Mouse (Mus musculus) megakaryocyte progenitor cell, adult 5-6 weeks (primary cell): ENCODE results near the gene Nr2e3. TPM values are rescaled to one million over a fixed set of nuclear protein-coding genes. Genes with fewer than 3 reads are reported as not detected.
"Not testable (repeated sequence)": the region's sequence is repeated elsewhere in the genome, so short reads cannot be mapped to it uniquely, and the experiment has no call there.

Source experiments
- ATAC-seq: replicated peaks from 2 replicates; pipeline ENCODE4 v1.8.0; 2016; ENCODE audit warnings: mild to moderate bottlenecking, moderate TSS enrichment, inconsistent platforms; ENCODE audit not compliant: poor library complexity
- total RNA-seq, 2 experiments: library from RNA; stranded (forward) in 1 of 2; stranded (reverse) in 1 of 2; fragments of 157-497, 149-512 nt in 1 of 2; fragments of 200-1000 nt in 1 of 2; gene quantifications; 2 replicates each; pipeline versions ENCODE4 v1.2.3 to v1.2.4; 2015 to 2017

Gene Nr2e3
- total RNA-seq, 2 experiments from 2014 or later: not detected

DNA sequence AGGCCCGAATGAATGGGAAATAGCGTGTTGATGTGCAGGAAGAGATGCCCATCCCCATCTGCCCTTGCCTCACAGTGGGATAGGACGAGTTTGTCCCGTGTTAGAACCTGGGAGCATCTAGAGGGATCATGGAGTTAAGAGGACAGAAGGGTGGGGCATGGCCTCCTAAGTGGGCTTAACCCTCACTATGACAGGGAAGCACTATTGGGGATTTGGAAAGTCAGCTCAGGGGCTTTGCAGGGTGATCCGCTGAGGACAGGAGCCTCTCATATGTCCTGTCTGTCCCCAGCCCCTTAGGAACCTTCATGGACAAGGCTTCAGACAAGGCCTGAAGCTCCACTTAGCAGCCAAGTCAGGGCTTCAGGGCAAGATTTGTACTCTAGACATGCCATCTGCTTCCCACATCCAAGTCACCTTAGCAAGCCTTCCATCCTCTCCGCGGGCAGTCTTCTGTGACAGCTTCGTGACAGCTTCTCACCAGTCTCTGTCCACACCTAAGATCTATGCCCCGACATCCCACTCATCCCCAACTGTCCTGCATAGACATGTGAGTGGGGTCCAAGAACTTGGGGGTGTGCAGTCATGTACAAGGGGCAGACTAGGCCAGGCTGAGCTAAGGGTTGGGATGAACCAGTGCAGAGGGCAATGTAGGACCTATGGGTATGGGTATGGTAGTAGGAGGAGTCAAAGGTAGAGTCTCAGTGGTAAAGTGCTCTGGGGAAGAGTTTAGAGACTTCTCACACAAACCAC lies 9.3 kb downstream of the Nr2e3 start:
- ATAC-seq: no peak

DNA sequence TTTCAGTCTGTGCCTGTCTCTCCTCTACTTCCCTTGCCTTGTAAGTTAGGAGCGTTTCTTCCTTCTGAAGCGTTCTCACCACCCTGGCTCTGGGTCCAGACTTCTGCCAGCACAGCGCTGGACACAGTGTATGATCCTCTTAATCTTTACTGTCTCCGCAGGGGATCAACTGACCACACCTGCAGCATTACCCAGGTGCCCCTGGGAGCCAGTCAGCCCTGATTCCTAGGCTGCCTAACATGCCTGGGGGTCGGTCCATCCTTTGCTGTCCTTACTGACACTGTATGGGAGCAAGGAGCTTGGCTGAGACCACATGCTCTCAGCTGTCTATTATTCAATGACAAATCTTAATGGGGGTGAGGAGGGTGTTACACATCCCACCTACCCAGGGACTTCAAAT lies 10.5 kb downstream of the Nr2e3 start:
- no peak for ATAC-seq

DNA sequence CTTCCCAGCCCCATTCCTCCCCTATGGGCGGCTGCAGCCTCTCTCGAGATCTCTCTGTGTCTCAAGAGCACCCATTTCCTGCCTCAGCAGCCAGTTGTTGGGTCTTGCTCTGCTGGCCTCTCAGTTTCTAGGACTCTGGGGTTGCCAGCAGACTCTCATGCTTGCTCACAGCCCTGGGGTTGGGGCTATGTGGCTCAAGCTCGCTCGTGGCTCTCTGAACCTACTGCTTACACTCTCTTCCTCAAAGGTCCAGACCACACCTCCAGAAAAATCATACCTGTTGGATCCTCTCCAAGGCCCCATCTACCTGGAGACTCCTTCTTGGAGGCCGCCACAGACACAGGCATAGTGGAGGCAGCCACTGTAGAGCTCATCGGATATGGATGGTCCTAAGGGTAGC lies 10.9 kb downstream of the Nr2e3 start:
- ATAC-seq: no peak

DNA sequence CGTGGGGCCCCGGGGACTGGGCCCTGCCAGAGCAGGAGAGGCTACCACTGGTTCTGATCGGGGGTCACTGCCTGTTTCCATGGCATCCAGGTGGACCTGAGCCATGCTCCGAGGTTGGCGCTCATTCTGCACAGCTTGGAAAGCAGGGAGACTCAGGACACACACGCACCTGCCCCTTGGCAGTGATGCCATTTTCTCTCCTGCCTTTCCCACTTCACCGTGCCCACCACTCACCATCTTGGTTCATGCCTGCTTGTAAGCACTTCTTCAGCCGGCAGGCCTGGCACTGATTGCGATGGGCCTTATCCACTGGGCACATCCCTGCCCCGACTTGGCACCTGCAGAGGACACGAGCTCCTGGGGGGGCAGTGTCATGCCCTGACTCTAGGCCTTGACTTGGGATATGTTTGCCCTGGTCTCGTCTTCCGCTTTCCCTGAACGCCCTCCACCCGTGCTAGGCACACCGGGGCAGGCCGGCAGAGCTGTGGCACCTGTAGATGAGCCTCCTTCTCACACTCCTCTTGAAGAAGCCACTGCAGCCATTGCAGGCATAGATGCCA lies 11.7 kb downstream of the Nr2e3 start:
- no peak for ATAC-seq

DNA sequence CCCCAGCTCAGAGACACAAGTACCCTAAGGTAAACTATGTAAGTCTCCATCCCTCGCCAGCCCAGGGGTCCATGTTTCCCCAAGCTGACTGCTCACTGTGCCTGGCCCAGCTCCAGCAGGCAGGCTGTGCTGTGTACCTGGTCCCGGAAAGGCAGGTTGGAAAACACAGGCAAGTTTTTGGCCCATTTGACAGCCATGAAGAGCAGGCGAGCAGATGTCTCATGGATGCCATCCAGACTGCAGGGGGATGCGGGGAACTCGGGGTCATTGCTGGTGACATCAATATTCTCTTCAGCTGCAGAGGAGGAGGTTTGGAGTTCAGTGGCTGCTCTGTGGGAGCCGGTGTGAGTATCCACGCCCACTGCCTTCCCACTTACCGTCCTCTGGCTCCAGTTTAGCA lies 12.2 kb downstream of the Nr2e3 start:
- ATAC-seq: no peak

DNA sequence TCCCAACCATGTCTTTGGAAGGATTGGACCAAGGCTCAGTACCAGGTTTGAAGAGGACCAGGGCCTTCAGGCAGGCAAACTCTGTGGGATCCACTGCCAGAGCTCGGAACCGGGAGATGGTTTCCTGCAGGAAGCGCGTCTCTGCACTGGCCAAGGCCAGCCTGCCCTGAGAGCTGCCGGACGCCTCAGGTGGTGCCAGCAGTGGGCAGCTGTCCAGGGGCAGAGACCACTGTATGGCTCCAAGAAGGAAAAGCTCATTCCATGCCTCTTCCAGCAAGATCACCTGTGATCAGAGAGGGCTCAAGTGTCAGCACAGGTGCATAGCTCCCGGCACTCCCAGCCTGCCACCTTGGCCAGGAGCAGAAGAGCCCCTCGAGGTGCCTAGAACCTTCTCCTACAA lies 13.2 kb downstream of the Nr2e3 start:
- no peak for ATAC-seq

DNA sequence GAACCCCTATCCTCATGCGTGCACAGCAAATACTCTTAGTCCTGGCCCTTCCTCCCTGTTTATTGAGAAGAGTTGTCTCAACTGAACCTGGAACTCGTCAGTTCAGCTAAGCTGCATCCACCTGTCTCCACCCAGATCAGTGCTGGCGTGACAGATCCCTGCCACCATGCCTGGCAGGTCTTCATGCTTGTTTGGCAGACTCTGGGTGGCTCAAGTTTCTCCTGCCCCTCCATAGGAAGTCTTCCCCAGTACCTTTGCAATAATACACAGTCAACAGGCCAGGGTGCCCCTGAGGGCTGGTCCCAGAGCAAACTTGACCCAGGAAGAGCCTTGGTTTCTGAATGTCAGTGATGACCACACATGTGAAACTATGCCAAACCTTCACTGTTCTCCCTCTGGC lies 15.2 kb downstream of the Nr2e3 start:
- no peak for ATAC-seq

DNA sequence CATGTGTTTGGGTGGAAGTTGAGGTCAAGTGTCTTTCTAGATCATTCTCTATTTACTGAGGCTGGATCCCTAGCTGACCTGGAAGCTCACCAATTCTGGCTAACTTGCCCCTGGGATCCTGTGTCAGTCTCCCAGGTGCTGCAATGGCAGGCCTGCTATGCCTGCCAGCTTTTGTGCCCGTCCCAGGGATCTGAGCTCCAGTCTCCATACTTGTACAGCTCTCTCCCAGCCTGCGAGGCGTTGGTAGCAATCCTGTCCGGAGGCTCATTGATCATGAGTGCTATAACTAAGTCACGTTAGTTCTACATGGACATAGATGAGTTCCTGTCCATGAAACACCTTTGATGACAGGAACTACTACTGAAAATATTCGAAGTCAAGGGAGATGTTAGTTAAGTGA lies 16.6 kb downstream of the Nr2e3 start:
- ATAC-seq: no peak

DNA sequence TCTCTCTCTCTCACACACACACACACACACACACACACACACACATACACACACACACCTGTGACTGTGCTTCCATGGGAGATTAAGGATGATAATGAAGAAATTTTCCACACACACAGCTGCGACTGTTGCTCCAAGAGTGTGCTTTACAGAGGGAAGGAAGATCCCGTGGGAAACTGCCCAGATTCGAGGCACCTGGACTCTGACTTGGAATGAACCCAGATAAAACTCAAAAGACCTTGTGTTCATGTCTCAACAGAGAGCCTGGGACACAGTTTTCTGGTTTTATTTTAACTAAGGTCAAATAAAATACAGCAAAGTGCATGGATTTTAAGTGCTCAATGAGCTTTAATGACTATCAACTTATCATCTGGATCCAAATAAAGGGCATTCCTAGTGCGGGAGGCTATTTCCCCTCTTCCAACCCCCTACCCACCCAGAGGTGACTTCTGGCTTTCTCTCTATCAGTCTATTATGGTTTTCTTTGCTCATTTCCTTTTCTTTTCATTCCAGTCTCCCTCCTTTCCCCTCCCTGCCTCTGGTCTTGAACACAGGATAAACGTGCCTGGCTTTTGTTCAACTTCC lies 17.9 kb downstream of the Nr2e3 start:
- ATAC-seq: no peak

DNA sequence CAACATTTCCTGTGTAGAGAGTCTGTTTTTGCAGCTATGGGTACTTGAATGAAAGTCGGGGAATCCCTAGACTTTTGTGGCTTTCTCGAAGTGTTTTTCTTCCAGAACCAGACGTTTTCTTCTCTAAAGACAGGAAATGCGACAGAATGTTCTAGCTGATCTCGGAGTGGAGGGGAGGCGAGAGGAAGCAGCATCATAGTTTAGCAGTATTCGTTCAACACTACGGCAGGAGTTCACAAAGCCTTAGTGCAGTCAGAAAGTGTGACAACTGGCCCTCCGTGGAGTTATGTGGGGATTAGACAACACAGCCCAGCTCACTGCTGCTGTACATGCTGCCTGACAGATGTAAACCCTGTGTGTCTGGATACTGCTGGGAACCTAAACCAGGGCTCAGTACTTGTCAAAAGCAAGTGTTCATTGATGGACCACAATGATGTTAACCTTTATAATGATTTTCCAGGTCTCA lies 18.5 kb downstream of the Nr2e3 start:
- ATAC-seq: no peak

DNA sequence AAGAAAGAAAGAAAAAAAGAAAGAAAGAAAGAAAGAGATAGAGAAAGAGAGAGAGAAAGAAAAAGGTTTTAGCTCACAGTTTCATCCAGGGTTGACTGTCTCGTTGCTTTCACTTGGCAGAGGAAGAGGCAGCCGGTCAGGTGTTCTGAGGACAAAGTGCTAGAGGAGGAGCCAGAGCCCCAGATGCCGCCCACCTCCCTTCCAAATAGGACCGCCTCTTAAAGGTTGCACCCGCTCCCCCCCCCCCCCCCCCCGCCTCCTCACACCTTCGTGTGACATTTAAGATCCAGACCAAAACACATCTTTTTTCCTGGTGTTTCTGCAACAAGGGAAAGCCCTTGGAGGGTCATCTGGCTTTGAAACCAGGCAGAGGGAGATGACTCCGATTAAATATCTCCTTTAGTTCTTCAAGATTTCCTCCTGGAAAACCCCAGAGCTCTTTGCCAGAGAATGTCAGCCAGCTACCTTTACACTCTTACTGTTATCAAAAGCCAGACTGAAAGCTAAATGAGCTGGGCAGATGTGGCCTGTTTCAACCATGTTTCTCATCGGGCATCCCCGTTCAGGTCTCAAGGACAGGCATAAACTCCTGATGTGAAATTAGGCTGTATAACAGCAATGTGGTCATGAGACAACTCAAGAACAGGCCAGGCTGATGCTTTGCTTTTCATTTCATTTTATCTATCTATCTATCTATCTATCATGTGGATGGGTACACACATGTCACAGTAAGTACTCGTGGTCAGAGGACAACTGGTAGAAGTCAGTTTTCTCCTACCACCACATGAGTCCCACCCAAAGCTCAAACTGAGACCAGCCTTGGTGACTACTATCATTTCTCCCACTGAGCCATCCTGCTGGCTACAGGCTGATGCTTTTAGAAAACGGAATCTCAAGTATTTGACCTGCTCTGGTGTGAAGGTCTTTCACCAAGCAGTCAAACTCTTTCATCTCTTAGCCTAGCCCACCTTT lies 19.3 kb downstream of the Nr2e3 start:
- no peak for ATAC-seq

DNA sequence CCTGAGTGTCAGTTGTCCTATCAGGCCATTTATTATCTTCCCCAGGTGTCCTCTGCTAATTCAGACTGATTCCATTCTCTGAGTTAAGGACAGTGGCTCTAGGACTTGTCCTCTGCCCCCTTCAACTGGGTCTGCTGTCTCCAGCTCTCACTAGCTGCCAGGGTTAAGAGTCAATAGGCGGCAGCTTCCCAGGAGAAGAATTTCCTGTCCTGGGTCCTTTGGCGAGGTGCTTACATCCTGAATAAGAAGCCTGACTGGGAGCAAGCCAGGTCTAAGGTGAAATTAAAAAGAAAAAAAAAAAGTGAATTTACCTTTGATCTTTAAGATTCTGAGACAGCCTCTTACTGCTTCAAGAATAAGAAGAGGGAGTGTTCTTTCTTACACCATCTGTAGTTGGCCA lies 20.8 kb downstream of the Nr2e3 start:
- no peak for ATAC-seq

DNA sequence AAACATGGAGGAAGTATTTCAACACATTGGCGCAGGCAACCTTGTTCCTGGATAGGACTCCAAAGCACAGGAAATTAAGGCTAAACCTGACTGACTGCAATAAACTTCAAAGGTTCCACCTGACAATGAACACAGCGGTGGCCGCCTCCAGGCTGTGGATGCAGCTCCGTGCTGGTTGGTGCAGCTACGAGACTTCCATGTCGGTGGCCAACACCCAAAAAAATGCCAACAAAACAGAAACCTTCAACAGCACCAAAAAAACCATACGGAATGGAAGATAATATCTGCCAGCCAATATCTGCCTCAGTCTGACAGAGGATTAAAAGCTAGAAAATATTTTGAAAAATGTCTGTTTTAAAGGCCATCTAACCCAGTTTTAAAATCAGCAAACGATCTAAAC lies 21.9 kb downstream of the Nr2e3 start:
- ATAC-seq: no peak

DNA sequence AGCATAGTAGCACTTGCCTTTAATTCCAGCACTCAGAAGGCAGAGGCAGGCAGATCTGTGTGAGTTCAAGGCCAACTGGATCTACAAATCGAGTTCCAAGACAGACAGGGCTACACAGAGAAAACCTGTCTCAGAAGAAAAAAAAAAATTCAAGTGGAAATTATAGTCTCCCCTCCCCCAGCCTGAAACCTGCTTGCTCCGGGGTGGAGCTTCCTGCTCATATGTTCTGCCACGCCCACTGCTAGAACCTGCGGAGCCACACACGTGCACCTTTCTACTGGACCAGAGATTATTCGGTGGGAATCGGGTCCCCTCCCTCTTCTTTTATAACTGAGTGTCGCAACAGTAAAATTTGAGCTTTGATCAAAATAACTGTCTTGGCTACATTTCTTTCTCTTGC lies 24.6 kb downstream of the Nr2e3 start:
- not testable (repeated sequence) for ATAC-seq

DNA sequence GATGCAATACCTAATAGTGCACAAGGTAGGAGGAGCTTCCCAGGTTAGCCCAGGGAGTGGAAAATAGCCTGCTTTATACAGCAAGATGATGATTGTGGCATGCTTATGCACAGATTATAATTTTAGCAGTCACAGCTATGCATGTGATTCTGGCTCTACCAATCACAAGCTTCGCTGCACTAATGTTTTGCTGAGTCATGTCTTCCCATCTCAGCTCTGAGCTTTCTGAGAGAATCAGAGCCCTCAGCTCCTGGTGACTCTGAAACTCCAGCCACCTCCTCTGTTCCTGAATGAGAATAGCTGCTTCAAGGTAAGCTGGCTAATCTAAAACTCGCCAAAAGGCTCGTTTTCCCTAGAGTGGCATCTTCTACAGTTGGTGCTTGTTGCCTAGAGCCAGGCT lies 30.2 kb downstream of the Nr2e3 start:
- ATAC-seq: no peak

DNA sequence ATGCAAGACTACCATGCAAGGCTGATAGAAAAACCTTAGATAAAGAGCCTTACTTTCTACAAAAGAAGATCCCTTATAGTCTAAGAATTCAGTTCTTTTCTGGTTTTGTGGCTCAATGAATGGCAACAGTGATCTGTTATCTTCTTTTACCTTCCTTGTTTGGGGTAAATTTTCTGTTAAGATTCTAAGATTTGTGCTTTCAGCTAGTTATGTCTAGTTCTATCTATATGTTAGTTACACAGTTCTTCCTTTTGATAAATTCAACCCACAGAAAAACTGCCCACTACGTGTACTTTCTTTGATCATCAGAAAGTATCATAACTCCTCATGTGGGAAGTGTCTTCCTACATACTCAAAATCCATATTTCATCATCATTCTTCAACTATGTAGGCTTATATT lies 45.7 kb downstream of the Nr2e3 start:
- ATAC-seq: no peak

DNA sequence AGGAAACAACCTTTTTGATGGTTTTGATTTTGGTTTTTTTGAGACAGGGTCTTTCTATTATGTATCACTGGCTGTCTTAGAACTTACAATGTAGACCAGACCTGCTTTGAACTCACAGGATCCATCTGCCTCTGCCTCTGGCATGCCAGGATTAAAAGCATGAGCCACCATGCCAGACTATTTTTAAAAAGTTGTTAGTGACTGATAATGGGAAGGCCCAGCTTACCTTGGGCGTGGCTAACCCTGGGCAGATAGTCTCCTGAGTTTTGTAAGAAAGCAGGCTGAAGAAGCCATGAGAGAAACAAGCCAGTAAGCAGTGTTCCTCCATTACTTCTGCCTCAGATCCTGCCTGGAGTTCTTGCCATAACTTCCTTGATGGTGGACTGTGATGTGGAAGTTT lies 57.1 kb downstream of the Nr2e3 start:
- peak; percentile 48; the same call in 1 of the 2 replicates for ATAC-seq
